Mouse (Mus musculus) cortical plate, adult 2 months (tissue): ENCODE measurements around the gene Hes1. TPM values are rescaled to one million over a fixed set of nuclear protein-coding genes. Genes with fewer than 3 reads are reported as not detected.

Source experiments
- H3K27ac ChIP-seq: fragments of 200-500 bp; 2 replicates; pipeline ENCODE4 v1.5.1; 2012; ENCODE audit warnings: low read length, control low read depth, inconsistent platforms; ENCODE audit not compliant: insufficient read depth
- H3K4me1 ChIP-seq: fragments of 200-500 bp; 2 replicates; pipeline ENCODE4 v1.6.1; 2011; ENCODE audit warnings: low read length; ENCODE audit not compliant: control insufficient read depth, insufficient read depth
- H3K4me3 ChIP-seq: fragments of 200-500 bp; 2 replicates; pipeline ENCODE4 v1.5.1; 2011; ENCODE audit warnings: mild to moderate bottlenecking, low read length, control low read depth; ENCODE audit not compliant: insufficient read depth
- CTCF ChIP-seq: fragments of 200-500 bp; IDR thresholded peaks from 2 replicates; pipeline ENCODE4 v1.5.1; 2011; ENCODE audit warnings: mild to moderate bottlenecking, control low read depth, low read length; ENCODE audit not compliant: insufficient read depth; ENCODE audit errors: extremely low read depth
- POLR2A ChIP-seq: fragments of 200-500 bp; IDR thresholded peaks from 2 replicates; pipeline ENCODE4 v1.6.1; 2011; ENCODE audit warnings: mild to moderate bottlenecking, low read length, control low read depth; ENCODE audit not compliant: insufficient read depth; ENCODE audit errors: extremely low read depth
- polyA plus RNA-seq: library from polyadenylated mRNA; depleted of rRNA; stranded (reverse); fragments of >200 nt; gene quantifications from 2 replicates; pipeline ENCODE4 v1.2.3, GENCODE M21; 2012; rRNA removed

Hes1 gene
- 26.8 and 28.1 TPM in 2 replicates for polyA plus RNA-seq

- peaks cover 5% of the 10 kb centered on the region; the same call in 1 of the 2 replicates for H3K4me1 ChIP-seq
- H3K4me3 ChIP-seq = peak within 1 kb of the TSS; percentile 73
- peak within 1 kb of the TSS; percentile 85 for H3K27ac ChIP-seq
- TF ChIP-seq POLR2A = no peak
- TF ChIP-seq CTCF = no peak
These were observed at the start of gene Hes1 for GRCm38 (mm10) chr16:30063984-30064453. Gene Hes1, plus strand, starts transcription at chr16:30064384.

GRCm38 (mm10) chr16:30016064-30016463, 48.1 kb upstream of the Hes1 start:
- TF ChIP-seq CTCF (no peak), POLR2A (no peak)
- 0 out of 2 replicates have a peak, but pooled peaks cover 2% of the 10 kb centered on the region for H3K4me1 ChIP-seq
- no peak overlapping the region for H3K4me3 ChIP-seq
- H3K27ac ChIP-seq = no peak overlapping the region

- no peak for TF ChIP-seq CTCF
- no peak for TF ChIP-seq POLR2A
- Histone ChIP-seq H3K4me1 (peaks cover 6% of the 10 kb centered on the region; the same call in 1 of the 2 replicates), H3K4me3 (no peak overlapping the region), H3K27ac (no peak overlapping the region)
These were observed 44.1 kb upstream of the Hes1 start for GRCm38 (mm10) chr16:30020124-30020523.

- TF ChIP-seq POLR2A (no peak), CTCF (no peak)
- H3K4me1 ChIP-seq = peaks cover 6% of the 10 kb centered on the region; the same call in 1 of the 2 replicates
These were observed 41.8 kb upstream of the Hes1 start for GRCm38 (mm10) chr16:30022352-30022751.

GRCm38 (mm10) chr16:30022890-30023797, 41.0 kb upstream of the Hes1 start:
- Histone ChIP-seq H3K4me3 (no peak overlapping the region), H3K4me1 (peaks cover 6% of the 10 kb centered on the region; the same call in 1 of the 2 replicates), H3K27ac (no peak overlapping the region)
- TF ChIP-seq CTCF (no peak), POLR2A (no peak)

More at GRCm38 (mm10) chr16:30022352-30022751, 41.8 kb upstream of the Hes1 start:
- Histone ChIP-seq H3K4me3 (no peak overlapping the region), H3K27ac (no peak overlapping the region)

GRCm38 (mm10) chr16:30024681-30025262, 39.4 kb upstream of the Hes1 start:
- TF ChIP-seq CTCF (no peak), POLR2A (no peak)
- H3K27ac ChIP-seq = no peak overlapping the region
- H3K4me3 ChIP-seq = no peak overlapping the region
- peaks cover 5% of the 10 kb centered on the region; the same call in 1 of the 2 replicates for H3K4me1 ChIP-seq

- Histone ChIP-seq H3K4me1 (peaks cover 3% of the 10 kb centered on the region; the same call in 1 of the 2 replicates), H3K27ac (no peak overlapping the region), H3K4me3 (no peak overlapping the region)
- TF ChIP-seq CTCF (no peak), POLR2A (no peak)
These were observed 36.0 kb upstream of the Hes1 start for GRCm38 (mm10) chr16:30028184-30028583.

GRCm38 (mm10) chr16:30029264-30030003, 34.8 kb upstream of the Hes1 start:
- Histone ChIP-seq H3K4me1 (peaks cover 3% of the 10 kb centered on the region; the same call in 1 of the 2 replicates), H3K4me3 (no peak overlapping the region), H3K27ac (no peak overlapping the region)
- TF ChIP-seq POLR2A = no peak
- TF ChIP-seq CTCF = no peak
